Mouse (Mus musculus): ENCODE data around the gene Dmgdh.

Dmgdh gene

DNA sequence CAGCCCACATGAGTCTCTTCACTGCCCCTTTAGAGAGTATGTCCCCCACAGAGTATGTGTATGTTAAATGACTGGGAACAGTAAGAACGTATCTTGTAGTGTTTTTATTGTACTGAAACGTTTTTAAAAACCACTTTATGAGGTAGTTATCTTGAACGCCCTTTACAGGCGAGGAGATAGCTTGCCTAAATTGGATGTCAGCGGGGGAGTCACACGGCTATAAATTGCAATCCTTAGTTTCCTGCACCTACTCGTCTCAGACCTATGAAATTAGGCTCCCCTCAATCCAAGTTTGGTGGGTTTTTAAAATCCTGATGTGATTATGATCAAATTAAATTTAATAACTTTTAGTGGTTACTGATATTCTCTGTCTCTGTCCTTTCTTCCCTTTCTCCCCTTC lies 98.6 kb downstream of the Dmgdh start:
- no peak for DNase-seq (ENCODE audit: low read depth)

DNA sequence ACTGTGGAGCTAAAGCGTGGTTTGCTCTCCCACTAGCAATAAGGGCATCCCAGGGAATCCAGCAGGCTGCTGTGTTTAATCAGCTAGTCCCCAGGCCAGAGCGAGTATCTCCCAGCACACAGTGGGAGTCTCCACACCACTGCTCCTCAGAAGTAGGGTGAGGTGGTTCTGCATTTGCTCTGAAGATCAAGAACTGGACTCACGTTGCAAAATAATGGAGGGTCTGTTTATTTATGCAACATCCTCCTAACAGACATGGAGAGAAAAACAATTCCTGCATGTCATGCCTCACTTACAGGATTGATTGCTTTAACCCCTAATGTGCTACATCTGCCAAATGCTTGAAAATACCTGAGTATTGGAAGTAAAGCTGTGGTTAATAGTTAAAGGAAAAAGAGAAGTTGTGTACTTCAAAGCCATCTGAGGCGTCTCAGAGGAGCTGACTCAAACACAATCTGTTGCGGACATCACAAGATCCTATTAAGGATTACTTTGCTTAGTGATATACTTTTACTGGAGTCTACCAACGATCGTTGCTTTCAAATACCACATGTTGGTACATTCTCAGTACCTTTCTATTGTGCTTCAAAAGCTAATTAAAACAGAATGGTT lies 99.6 kb downstream of the Dmgdh start:
- no peak for DNase-seq (ENCODE audit: low read depth)

DNA sequence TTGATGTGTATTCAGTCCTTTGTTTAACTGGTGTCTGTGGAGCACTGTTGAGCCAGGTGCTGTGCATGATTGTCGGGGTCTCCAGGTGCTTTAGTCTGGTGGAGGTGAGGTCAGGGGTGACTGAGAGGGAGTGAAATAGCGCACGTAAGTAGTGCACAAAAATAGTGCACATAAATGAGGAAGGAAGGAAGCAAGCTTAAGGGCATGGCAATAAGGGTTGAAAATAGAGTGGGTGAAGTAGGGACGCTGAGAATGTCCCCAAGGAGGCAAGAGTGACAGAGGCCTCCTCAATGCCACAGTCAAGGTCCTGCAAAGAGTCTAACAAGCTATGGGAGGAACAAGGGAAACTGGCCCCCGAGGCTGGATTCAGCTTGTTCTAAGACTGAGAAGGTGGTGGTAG lies 108.6 kb downstream of the Dmgdh start:
- DNase-seq (ENCODE audit: low read depth) = no peak

DNA sequence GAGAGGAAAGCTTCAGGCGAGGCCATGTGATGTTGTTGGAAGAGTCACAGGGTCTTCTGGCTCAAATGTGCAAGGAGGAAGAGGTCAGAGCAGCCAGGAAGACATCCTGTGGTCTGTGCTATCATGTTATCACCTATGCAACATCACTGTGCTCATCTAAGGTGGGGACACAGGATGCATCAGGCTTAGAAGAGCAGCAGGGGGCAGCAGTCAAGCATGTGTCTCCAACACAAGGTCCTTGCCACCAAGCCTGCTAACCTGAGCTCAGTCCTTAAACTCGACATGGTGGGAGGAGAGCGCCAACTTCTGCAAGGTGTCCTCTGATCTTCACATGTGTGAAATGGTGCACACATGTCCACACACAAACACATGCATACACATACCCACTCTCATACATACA lies 111.1 kb downstream of the Dmgdh start:
- no peak for DNase-seq (ENCODE audit: low read depth)

DNA sequence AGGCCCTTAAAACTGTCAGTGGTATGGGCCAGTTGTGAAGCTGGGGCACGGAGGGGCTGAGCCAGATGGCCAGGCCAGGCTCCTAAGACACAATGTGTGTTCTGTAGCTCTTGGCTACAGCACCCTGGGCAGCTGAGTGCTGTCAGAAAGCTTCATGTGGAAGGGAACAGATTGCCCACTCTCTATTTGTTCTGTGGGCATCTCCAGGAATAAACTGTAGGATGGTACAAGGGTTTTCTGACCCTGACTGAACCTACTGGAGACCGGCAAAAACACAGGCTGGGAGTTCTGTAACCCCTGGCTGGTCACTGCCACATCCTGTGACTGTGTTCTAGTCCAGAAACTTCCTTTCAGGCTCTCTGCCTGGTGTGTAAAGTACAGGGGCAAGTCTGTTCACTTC lies 111.8 kb downstream of the Dmgdh start:
- no peak for DNase-seq (ENCODE audit: low read depth)

DNA sequence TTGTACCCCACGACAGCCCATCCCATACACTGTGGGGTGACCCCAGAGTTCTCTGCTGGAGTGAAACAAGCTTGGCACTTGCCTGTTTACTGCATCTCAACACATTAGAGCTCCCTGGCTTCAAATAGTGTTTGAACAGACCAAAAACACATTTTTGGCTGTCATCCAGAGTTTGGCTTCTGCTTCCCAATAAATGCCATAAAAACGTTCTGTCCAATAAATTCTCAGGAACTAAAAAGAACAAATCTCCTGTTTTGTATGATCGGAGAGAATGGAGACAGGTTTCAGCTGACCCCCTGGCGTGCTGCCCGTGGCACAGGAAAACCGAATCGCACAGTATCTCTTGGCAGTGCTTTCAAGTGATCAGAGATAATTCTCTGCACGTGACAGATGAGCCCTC lies 113.4 kb downstream of the Dmgdh start:
- DNase-seq (ENCODE audit: low read depth) = no peak

DNA sequence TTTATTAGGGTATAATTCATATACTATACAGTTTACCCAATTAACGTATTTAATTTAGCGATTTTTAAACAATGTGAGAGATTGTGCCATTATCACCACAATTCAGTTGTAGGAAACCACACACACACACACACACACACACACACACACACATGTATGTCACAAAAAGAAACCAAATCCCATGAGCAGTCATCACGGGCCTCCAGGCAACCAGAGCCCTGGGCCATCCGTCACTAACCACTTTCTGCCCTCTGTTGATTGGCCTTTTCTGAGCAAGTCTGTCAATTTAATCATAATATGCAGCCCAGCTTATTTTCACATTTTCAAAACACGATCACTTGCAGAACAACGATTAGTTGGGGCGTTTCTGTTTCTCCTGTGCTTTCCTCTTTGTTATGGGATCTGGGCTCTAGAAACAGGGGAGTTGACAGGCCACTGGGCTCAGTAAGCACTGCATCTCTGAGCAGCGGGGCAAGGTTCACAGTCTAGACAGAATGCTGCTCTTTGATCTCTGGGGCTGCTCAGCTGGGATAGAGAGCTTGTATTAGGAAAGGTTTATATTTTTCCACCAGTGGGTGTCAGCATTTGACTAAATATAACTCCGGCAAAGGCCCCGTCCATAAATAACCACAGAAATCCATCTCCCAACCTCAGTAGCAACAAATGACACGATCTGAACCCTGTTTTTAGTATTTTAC lies 118.9 kb downstream of the Dmgdh start:
- DNase-seq (ENCODE audit: low read depth) = no peak

DNA sequence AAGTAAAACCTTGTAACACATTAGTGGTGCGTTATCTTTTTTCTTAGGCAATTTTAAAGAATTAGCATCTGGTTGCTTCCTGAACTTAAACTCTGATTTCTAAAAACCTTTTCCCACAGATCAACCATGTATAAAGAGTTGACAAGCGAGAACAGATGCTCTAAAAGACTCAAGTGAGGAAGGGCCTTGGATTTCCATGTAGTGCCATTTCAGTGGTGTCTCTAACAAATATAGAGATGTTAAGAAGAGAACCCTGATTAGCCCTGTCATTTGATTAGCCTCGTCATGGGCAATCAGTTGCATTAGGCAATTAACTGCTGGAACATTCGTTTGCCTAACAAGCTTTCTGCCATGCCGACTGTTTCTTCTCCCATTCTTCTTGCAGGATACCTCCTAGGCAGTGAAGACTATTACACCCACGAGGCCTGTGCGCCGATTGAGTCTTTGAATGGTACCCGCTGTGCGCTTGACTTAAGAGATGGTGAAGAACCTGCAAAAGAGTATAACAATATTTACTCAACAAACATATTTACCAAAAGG lies 119.5 kb downstream of the Dmgdh start:
- DNase-seq (ENCODE audit: low read depth) = no peak

DNA sequence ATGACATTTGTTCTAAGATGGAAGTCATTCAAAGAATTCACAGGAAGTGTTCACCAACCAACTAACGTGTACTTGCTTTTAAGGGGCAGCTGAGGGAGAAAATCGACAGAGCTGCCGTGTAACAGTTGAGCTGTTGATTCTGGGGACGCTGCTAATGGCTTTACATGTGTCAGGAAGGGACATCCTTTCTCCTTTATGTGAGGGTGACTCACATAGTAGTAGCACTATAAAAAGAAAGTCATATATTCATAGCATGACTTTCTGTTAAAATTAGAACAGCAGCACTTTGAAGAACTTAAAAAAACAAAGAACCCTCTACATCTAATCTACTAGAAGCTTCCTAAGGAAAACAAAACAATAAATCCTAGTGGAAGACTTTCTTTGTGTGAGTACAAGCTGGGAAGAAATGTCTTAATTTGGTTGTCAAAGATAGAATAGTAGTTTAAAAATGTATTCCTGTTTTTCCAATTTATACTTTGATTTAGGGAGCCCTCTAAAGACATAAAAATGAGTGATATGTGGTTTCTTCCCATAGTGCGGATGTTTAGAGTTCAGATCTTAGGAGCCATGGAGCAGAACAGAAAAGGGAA lies 122.9 kb downstream of the Dmgdh start:
- no peak for DNase-seq (ENCODE audit: low read depth)
